Mouse (Mus musculus) erythroblast, embryonic 14.5 days (primary cell): ENCODE data around the gene Tnfsf12.

Source experiments
- GATA1 ChIP-seq: IDR thresholded peaks from 2 replicates; pipeline ENCODE4 v1.6.1; 2012; ENCODE audit warnings: low read length, inconsistent platforms, mixed read lengths
- TAL1 ChIP-seq: IDR thresholded peaks from 3 replicates; pipeline ENCODE4 v1.6.1; 2012; ENCODE audit warnings: low read length, inconsistent platforms, mixed read lengths

GRCm38 (mm10) chr11:69689891-69690290 is 5.8 kb downstream of the Tnfsf12 start:
- TF ChIP-seq GATA1 (no peak), TAL1 (no peak)
